Mouse (Mus musculus) effector memory CD4-positive, alpha-beta T cell, adult 5 months (primary cell): ENCODE data around the gene Gm8677. TPM values are rescaled to one million over a fixed set of nuclear protein-coding genes. Genes with fewer than 3 reads are reported as not detected.

Experiments used
- polyA plus RNA-seq: library from polyadenylated mRNA; unstranded; fragments of 100-300 nt; shearing (Covaris generic); gene quantifications from one replicate; pipeline ENCODE4 v1.2.1, GENCODE M21; 2017

Gene Gm8677
- not detected for polyA plus RNA-seq

GRCm38 (mm10) chr7:22534787-22535186 lies at the start of gene Gm8677:
Gene Gm8677, minus strand, starts transcription at chr7:22534887.

GRCm38 (mm10) chr7:22565243-22565642 lies 30.6 kb upstream of the Gm8677 start, which contains the start of gene Gm4201:
Gene Gm4201, minus strand, starts transcription at chr7:22565343.

GRCm38 (mm10) chr7:22522667-22523066 lies 12.0 kb downstream of the Gm8677 start, which contains the start of gene Vmn1r152:
Gene Vmn1r152, plus strand, starts transcription at chr7:22522967.

GRCm38 (mm10) chr7:22499578-22499977 lies 35.1 kb downstream of the Gm8677 start, which contains the start of gene Vmn1r151:
Gene Vmn1r151, minus strand, starts transcription at chr7:22499678.

Other genes starting within 250 kb of the Gm8677 start
- gene Gm4187, start 205.2 kb downstream of the Gm8677 start, polyA plus RNA-seq, result not detected
- gene Gm8660, start 163.8 kb downstream of the Gm8677 start, polyA plus RNA-seq, result not detected
- gene Vmn1r148, start 121.3 kb downstream of the Gm8677 start, polyA plus RNA-seq, result not detected
- not detected for gene Vmn1r149, start 96.7 kb downstream of the Gm8677 start, polyA plus RNA-seq
- 0.65 TPM for gene Gm10665, start 70.8 kb downstream of the Gm8677 start, polyA plus RNA-seq
- not detected for gene Vmn1r151, start 35.2 kb downstream of the Gm8677 start, polyA plus RNA-seq
- 1.1 TPM for gene Vmn1r152, start 11.9 kb downstream of the Gm8677 start, polyA plus RNA-seq
- not detected for gene Gm4201, start 30.5 kb upstream of the Gm8677 start, polyA plus RNA-seq
- gene Gm4565, start 53.2 kb upstream of the Gm8677 start, polyA plus RNA-seq, result not detected
- gene Vmn1r155, start 123.1 kb upstream of the Gm8677 start, polyA plus RNA-seq, result 0.67 TPM
- gene Gm8693, start 157.4 kb upstream of the Gm8677 start, polyA plus RNA-seq, result not detected
- gene Gm4567, start 184.8 kb upstream of the Gm8677 start, polyA plus RNA-seq, result not detected
- gene Vmn1r157, start 226.8 kb upstream of the Gm8677 start, polyA plus RNA-seq, result not detected